Mouse (Mus musculus) cerebellum, postnatal 25 days (tissue): Measurements from ENCODE around the gene AL607142.1.

Experiments used
- DNase-seq, 2 experiments: peaks; one replicate each; pipeline ENCODE4 v3.0.0; 2021; ENCODE audit warnings: mixed read lengths in 2 of 2

Gene AL607142.1

DNA sequence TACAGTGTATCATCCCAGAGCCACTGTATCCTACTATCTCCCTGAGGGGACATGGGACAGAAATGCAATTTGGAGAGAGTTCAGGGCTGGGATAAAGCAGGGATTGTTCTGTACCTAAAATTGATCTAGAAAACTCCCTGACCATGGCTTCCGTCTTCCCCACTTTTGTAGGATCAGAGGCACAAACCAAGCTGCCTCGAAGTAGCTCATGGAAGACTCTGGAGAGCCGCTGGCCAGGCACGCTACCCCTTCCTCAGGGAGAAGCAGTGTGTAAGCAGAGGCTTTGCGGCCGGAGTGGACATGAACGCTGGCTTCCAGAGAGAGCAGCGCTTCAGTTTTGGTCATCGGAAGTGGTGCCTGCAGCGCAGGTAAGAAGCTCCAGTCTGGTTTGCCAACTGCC, at the start of gene AL607142.1:
TSS of gene AL607142.1 (plus strand) at position 301 of the 400 bp plus-strand sequence.
- DNase-seq: no peak

DNA sequence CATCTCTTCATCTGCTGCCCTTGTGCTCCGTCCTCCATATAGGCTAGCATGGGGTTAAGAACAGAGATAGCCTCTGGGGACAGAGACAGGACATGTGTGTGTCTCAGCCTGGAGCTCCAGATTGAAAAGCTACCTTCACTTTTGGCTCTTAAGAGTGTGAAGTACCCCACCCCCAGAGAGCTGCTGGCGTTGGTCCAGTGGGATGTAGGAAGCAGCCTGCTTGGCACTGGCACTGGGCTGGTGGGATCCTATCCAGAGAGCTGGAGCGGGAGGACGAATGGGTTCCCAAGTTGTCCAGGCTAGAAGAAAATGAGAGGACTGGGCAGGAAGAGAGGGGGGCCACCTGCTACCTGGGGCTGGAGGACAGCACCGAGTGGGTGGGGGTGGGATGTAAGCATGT, 46.4 kb upstream of the AL607142.1 start:
- DNase-seq: peak; percentile 65 to 79

DNA sequence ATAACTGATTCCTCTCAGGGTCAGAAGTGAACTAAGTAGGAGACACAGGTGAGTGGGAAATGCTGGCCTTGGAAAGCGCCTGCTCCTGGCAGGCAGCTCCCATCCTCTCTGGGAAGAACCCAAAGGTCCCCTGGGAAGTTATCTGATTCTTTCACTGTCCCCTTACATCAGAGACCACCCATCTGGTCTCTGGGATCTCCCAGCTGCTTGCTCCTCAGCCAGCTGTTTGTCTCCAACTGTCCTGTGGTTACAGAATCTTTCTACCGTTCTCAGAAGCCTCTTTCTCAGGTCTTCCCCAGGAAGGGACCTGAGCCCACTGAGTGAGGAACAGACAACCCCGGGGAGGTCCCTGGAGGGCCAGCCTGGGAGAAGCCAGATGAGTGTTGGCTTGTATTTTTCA, 42.4 kb upstream of the AL607142.1 start:
- no peak for DNase-seq

DNA sequence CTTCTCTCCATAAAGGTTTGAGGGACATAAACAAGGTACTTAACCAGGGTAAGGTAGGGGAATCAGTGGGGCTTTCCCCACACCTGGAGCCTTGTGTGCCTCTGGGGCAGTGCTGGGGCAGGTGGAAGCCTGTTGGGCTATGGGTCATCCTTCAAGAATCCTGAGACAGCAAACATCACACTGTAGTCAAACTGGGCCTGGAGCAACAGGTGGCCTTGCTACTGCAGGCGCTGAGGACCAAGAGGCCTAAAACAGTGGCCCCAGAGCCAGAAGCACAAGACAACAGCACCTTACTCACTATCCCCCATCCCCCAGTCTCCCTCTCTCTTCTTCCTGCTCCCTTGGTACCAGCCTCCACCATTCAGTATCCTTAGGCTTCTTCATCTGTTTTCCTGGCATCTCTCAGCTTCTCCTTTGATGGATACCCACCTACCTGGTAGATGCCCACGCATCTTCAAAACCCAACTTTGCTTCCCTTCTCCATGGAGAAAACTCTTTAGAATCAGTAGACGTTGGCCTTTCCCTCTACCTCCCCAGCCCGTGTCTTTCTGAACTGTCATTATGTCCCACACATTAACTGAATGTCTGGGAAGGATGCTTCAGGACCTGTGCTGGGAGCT, 41.5 kb upstream of the AL607142.1 start:
- no peak for DNase-seq

DNA sequence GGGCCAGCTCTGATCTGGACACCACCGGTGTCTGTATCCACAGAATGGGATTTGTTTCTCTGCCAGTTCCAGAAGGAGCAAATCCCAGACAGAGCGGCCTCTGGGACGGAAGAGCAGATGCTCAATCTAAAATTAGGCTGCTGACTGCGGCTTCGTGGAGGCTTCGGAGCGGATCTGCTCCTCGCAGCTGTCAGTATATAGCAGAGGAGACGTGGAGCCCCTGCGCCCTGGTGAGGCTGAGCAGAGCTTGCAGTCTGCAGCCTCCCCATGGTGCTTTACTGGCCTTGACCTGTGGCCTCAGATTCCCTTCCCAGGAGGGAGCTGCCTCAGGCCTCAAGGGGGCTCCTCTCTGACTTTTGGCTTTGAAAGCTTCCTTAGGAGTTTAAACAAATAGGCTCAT, 40.7 kb upstream of the AL607142.1 start:
- peak; percentile 59 to 66 for DNase-seq

DNA sequence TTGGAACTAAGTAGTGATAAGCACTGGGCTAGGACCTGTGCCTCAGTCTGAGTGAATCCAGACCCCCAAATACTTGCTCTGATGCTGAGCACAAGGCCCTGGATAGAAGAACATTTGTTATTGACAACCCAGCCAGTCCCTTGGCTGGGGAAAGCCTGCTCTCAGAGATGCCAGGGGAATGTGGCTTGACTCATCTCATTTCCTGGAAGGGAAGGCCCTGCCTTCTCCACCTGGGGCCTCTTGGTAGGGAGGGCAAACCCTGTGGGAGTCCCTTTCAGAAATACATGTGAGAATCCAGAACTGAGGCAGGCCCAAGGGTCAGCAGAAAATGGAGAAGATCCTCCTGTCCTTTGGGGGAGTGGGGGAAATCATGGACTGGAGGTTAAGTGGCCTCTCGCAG, 37.1 kb upstream of the AL607142.1 start:
- DNase-seq: no peak

DNA sequence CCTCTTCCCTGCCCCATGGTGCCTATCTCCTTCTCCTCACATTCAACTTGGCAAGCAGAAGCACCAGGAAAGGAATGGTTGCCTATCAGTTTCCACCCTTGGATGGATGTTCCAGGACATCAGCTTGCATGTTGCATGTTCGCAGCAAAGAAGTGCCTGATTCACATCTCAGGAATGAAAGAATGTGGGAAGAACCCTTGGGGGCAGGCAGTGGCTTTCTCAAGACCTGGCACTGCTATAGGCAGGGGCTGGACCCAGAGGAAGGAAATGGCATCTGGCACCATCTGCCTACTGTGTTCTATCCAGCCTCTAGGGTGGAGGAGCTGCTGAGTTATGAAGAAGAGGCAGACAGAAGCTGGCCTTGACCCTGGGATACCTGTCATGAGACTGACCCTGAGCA, 34.9 kb upstream of the AL607142.1 start:
- DNase-seq: no peak

DNA sequence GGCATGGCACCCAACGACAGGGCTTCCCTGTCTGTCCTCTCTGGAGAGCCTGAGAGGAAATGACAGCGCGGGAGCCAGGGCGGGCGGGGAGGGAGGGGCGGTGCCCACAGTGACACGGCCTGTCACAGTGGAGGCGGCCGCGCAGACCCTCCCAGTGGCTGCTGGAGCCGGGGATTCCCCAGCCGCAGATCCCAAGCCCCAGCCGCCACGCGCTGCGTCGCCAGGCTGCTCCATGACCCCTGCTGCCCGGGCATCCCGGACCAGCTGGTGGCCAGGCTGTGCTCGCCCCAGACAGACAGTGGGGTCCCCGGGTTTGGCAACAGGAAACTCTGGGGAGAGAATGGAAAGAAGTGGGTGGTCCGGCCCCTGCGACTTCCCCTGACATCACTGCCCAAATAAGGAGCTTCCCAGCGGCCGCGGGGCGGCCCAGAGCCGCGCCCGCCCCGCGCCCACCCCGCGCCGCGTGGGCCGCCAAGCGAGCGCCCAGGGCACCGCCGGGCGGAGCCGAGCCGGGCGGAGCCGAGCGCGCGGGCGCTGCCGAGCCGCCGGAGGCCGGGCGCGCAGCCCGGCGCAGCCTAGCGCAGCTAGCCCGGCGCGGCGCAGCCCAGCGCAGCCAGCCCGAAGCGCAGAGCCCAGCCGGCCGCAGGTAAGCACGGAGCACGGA, 32.3 kb upstream of the AL607142.1 start:
- peak; percentile 76 to 80 for DNase-seq

DNA sequence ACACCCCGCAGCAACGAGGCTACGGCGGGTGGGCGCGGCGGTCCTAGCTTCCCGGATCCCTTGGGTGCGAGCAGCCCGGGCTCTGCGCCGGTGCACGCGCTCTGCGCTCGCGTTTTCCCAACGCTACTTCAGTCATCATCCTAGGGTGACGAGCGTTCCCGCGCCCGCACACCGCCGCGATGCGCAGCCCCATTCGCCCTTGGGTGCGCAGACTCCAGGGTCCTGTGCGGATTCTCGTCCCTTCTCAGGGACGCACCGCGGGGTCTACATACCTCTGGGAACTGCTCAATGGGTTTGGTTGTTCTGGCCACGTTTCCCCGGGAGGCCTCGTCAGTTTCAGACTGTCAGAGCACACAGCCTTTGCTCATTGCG, 31.8 kb upstream of the AL607142.1 start:
- no peak for DNase-seq

DNA sequence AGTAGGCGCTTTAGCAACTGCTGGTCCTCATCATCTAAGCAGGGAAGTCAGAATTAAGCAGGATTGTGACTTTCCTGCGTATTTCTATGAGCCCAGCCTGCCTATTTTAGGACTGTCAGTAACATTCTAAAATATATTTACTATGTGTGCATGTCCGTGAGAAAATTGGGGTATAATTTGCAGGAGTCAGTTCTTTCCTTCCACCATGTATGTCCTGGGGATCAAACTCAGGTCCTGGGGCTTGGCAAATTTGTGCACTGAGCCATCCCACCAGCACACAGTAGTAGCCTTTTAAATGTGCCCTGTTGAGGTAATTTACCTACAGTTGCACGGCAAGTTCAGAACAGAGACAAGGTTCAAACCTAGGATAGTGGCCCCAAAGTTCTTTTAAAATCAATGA, 28.5 kb upstream of the AL607142.1 start:
- no peak for DNase-seq

DNA sequence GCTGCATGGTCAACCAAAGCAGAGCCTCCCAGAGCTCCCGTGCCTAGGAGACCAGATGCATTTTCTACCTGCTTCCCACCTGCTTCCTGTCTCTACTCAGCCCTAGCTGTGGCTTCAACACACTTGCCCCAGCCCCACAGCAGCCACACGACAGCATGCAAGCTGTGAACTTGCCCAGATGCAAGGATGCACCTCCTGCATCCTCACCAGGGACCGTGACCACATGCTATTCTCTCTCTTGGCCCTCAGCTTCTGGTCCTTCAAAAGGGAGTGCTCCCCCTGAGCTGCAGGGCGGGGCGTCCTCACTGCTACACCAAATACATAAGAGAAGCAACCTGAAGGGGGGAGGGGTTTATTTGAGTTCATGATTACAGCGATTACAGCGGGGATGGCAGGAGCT, 27.8 kb upstream of the AL607142.1 start:
- DNase-seq: no peak

DNA sequence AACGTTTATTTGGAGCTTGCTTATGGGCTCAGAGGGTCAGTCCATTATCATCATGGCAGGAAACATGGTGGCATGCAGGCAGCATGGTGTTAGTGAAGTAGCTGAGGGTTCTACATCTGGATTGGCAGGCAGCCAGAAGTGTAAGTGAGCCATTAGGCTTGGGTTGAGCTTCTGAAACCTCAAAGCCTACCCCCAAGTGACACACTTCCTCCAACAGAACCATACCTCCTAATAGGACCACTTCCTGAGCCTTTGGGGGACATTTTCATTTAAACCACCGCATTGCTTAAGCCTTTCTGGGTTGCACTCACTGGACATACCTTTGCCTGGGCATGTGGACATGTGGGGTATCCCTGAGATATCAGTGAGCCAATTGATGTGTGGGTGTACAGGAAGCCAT, 23.3 kb upstream of the AL607142.1 start:
- DNase-seq: no peak

DNA sequence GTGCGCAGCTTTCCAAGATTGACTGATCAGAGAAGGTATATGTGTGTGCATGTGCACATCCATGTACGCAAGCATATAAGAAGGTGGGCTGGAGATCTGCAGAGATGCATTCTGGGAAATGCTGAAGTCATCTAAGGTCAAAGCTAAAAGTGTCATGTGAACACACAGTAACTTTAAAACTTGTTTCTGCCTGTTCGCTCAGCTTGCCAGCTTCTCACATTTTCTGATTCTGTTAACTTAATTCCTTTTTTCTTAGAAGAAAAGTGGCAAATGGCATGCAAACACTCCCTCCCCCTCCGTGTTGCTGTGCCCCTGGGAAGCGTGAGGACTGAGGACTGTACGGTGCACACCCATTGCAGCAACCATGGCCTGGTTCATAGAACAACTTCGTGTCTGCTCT, 22.3 kb upstream of the AL607142.1 start:
- no peak for DNase-seq

DNA sequence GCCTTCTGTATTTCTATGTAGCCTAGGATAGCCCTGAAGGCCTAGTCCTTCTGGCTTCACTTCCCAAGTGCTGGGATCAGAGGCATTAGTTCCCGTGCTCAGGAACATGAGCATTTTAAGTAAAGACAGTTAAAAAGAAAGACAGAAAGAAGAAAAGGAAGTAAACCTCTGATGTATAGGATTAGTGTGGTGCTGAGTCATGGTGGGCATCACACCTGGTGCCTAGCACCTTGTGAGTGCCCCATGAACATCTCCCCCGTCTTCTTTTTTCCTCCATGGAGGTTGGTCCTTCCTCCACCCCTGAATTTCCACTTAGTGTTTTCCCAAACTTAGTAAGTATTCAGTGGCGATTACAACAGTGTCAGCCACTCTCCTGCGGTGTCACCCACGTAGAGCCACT, 20.2 kb upstream of the AL607142.1 start:
- DNase-seq: no peak

DNA sequence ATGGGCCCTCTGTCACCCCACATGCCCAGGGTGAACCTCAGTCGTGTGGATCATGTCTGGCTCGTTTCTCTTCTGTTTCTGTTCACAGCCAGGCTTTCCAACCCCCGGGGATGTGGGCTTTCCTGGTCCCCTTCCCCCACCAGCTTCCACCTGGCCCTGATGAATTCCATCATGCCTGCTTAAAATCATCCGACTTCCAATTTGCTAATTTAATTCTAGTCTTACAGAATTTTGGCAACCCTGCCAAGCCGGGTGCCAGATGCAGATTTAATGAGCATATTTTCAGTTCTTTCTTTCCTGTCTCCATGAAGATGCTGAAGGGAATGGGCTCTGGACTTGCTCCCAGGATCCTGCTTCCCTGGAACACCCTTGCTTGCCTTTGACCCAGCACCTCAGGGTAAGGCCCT, 19.7 kb upstream of the AL607142.1 start:
- no peak for DNase-seq

DNA sequence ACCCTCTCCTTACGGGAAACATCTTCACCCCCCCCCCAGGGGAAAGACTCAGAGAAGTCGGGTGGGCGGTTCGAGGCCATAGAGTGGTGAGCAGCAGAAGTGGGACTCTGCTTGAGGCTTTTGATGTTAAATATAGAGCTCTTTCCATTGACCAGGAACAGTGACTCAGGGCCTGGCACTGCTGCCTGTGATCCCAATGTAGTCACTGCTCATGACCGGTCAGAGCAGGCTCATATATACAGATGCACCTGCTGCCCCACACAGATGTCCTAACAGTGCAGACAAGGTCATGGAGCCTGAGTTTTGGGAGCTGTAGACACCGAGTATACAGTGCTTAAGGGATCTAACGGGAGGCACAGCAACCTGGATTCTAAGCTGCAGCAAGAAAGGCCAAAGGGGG, 18.9 kb upstream of the AL607142.1 start:
- DNase-seq: no peak

DNA sequence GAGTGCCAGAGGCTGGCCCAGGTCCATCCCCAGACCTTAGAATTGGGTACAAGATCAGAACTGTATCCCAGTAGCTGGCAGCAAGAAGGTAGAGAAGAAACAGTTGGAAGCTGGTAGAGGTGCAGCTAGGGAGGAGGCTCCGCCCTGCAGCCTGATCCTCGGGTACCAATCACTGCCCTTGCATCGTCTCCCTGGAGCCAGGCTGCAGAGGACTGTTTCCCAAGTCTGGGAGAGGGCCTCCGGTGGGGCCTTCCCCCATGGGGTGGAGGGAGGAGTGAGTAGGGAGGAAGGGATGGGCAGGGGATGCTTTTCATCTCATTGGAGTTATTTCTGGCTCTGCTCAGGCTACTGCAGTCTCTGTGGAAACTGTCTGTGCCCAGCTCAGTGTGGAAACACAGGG, 17.7 kb upstream of the AL607142.1 start:
- DNase-seq: no peak

DNA sequence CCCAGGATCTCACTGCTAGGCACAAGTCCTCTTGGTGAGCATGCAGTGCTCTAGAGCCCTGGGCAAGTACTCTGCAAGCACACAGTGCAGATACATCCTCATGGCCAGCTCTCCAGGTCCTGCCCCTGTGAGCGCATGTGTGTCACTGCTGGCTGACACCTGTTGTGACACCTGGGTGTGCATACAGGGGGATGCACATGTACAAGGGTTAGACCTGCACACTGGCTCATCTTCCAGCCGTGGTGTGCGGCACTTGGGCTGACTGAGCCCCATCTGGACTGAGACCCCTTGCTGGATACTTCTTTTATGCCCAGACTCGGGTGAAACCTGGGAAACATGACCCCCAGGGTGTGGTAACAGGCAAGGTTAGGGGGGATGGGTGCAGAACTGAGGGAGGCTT, 16.5 kb upstream of the AL607142.1 start:
- no peak for DNase-seq

DNA sequence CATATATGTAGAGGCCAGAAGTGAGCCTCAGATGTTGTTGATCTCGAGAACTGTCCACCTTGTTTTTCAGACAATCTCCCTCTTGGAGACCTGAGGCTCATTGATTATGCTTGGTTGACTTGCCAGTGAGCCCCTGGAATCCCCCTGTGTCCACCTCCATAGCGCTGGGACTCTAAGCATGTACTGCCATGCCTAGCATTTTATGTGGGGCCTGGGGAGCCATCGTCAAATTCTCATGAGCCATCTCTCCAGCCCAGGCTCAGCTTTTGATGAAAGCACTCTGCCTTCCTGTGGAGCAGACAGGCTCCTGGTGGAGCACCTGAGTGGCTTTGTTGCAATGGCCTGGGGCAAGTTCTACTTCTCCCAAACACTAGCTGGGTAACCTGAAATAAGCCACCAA, 14.9 kb upstream of the AL607142.1 start:
- DNase-seq: no peak

DNA sequence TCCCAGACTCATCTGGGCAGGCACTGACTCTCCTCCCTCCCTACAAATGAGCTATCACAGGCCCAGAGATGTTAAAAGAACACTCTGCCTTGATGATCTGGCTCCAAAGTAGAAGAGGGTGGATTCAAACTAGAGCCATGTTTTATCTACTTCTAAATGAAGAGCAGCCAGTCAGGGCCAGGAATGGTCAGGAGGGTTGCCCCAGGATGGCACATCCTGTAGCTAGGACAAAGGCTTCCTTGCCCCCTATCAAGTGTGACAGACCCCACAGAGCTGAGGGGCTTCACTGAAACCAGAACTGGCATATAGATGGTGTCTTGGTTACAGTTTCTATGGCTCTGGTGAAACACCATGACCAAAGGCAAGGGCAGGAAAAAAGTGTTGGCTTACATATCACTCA, 12.3 kb upstream of the AL607142.1 start:
- no peak for DNase-seq

DNA sequence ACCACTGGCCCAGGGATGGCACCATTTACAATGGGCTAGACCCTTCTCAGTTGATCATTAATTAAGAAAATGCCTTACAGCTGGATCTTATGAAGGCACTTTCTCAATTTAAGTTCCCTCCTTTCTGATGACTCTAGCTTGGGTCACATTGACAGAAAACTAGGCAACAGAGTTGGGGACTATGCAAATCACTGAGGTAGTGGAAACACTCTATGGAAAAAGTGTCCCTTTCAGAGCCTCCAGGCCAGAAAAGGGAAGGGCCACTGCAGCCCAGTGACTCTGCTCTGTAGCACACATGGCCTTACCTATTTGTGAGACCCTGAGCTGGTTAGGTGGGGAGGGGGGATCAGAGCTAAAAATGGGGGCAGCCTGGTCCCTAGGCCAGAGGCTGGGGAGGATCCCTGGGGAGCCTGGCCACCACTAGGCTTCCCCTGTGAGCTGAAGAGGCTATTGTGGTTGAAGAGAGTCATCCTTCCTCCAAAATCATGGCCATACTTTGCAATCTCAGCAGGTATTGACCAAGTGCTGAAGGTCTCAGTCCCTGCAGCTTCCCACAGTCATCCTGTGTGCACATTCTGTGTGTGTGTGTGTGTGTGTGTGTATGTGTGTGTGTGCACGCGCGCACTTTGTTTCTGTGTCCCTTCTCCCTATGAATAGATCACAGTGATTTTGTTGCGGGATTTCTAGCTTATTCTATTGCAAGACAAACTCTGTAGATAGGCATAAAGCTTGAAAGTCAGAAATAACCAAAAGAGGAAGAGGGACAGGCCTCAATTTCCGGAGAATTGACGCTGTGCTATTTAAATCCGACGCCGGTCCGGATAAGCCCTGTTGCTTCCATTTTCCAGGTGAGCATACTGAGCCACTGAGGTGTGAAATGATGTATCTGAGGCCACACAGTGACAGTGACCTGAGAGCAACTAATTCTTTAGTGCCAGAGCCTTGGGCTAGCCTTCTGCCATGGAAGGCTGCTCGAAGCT, 11.5 kb upstream of the AL607142.1 start:
- no peak for DNase-seq

DNA sequence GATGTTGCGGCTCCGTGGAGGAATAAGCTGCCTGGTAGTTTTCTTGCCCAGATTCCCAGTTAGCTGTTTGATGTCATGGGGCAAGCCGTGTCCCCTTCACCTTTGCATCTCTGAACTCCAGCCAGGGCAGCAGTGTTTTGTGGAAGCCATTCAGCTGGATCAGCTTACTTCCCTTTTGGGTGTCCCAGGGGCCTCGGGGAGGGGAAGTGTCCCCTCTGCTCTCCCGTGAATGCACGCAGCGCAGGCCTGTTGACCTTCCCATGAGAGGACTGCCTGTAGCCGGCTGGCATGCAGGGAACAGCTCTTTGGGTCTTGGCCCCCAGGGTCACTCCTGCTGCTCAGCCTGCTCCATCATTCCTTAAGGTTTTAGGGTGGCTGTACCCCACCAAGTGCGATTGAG, 10.7 kb upstream of the AL607142.1 start:
- DNase-seq: no peak

DNA sequence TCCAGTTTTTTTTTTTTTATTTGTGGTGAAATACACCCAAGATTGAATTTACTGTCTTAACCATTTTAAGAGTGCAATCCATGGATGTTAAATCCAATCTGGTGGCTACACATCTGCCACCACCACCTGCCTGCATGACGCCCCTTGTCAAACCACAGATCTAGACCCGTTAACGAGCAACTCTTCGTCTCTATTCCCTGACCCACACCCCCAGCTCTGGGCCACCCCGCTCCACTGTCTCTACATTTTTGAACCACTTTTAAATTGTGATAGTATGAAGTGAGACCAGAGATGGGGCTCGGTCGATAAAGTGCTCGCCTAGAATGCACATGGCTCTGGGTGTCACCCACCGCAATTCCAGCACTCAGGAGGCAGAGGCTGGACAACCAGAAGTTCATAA, 8.3 kb upstream of the AL607142.1 start:
- no peak for DNase-seq

DNA sequence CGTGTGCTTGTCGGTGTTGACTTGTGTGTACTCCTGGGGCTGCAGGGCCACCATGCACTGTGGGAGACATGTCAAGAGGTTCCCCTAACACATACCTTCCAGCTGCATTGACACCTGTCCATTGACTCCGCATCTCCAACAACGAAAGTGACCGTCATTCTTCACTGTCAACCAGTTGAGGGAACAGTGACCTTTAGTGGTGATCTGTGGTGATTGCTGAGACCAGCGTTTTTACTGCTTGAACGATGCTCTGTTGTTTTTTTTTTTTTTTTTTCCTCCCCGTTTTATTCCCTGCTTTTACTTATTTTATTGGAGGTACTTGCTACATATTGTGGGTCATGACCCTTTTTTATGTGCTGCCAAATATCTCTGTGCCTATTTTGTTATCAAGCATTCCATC, 7.3 kb upstream of the AL607142.1 start:
- DNase-seq: no peak
